Mouse (Mus musculus) forebrain, embryonic 15.5 days (tissue): ENCODE measurements at regions not wholly inside any gene's neighbourhood (a gene's known extent, or its start where the extent isn't known, plus 50 kb on each side); places are given as distances from the start of the nearest gene placed in this dataset.
"Not testable (repeated sequence)": the region's sequence is repeated elsewhere in the genome, so short reads cannot be mapped to it uniquely, and the experiment has no call there.

Experiments used
- ATAC-seq: fragments of 200-750 bp; cut with Nextera tagmentation; replicated peaks from 2 replicates; pipeline ENCODE4 v1.8.0; 2017; ENCODE audit warnings: mild to moderate bottlenecking, moderate TSS enrichment, moderate library complexity
- H3K27ac ChIP-seq: fragments of 300-500 bp; sonication (generic); replicated peaks from 2 replicates; pipeline ENCODE4 v1.5.1; 2015; ENCODE audit warnings: mild to moderate bottlenecking, inconsistent platforms
- H3K27me3 ChIP-seq: fragments of 300-500 bp; sonication (generic); 2 replicates; pipeline ENCODE4 v1.6.1; 2015; ENCODE audit warnings: inconsistent platforms
- H3K36me3 ChIP-seq: fragments of 300-500 bp; sonication (generic); 2 replicates; pipeline ENCODE4 v1.6.1; 2015; ENCODE audit warnings: mild to moderate bottlenecking, inconsistent platforms
- H3K4me1 ChIP-seq: fragments of 300-500 bp; sonication (generic); 2 replicates; pipeline ENCODE4 v1.6.1; 2015; ENCODE audit warnings: inconsistent platforms
- H3K4me2 ChIP-seq: fragments of 300-500 bp; sonication (generic); replicated peaks from 2 replicates; pipeline ENCODE4 v1.6.1; 2015; ENCODE audit warnings: mild to moderate bottlenecking, inconsistent platforms
- H3K4me3 ChIP-seq: fragments of 300-500 bp; sonication (generic); 2 replicates; pipeline ENCODE4 v1.5.1; 2015; ENCODE audit warnings: mild to moderate bottlenecking, inconsistent platforms
- H3K9ac ChIP-seq: fragments of 300-500 bp; sonication (generic); replicated peaks from 2 replicates; pipeline ENCODE4 v1.6.1; 2015; ENCODE audit warnings: mild to moderate bottlenecking, inconsistent platforms
- H3K9me3 ChIP-seq: fragments of 300-500 bp; sonication (generic); 2 replicates; pipeline ENCODE4 v1.6.1; 2016; ENCODE audit warnings: inconsistent platforms
- WGBS: fragments of 180-500 bp; shearing (Covaris S2); methylation state at CpG from one replicate; pipeline ENCODE4 v1.1.7; 2015; ENCODE audit warnings: mixed read lengths; 5-methylcytosine and 5-hydroxymethylcytosine counted together

GRCm38 (mm10) chr5:12639549-12639948 is 256.4 kb downstream of the Sema3d start:
- no peak overlapping the region for H3K9ac ChIP-seq
- no peak overlapping the region for H3K4me2 ChIP-seq
- no peaks in the 10 kb centered on the region for H3K36me3 ChIP-seq
- no peak for ATAC-seq
- no peak overlapping the region for H3K27ac ChIP-seq
- H3K27me3 ChIP-seq: no peaks in the 10 kb centered on the region
- H3K4me1 ChIP-seq: no peaks in the 10 kb centered on the region
- H3K4me3 ChIP-seq: no peak overlapping the region
- H3K9me3 ChIP-seq: no peaks in the 10 kb centered on the region

- Histone ChIP-seq H3K4me2 (no peak overlapping the region), H3K9me3 (no peaks in the 10 kb centered on the region), H3K27ac (no peak overlapping the region), H3K27me3 (no peaks in the 10 kb centered on the region), H3K9ac (no peak overlapping the region), H3K4me3 (no peak overlapping the region), H3K4me1 (no peaks in the 10 kb centered on the region), H3K36me3 (no peaks in the 10 kb centered on the region)
- no peak for ATAC-seq
- 75% methylated on average over 2 of the region's 2 CpGs for WGBS
These were observed 263.1 kb downstream of the Sema3d start for GRCm38 (mm10) chr5:12646269-12646668.

GRCm38 (mm10) chr5:12673666-12674065 is 290.5 kb downstream of the Sema3d start:
- Histone ChIP-seq H3K9ac (no peak overlapping the region), H3K27me3 (no peaks in the 10 kb centered on the region), H3K27ac (no peak overlapping the region), H3K4me1 (no peaks in the 10 kb centered on the region), H3K4me2 (no peak overlapping the region), H3K9me3 (no peaks in the 10 kb centered on the region), H3K4me3 (no peak overlapping the region), H3K36me3 (no peaks in the 10 kb centered on the region)
- WGBS: 89% methylated on average over 2 of the region's 2 CpGs
- ATAC-seq: no peak

- H3K4me2 ChIP-seq: no peak overlapping the region
- H3K27me3 ChIP-seq: no peaks in the 10 kb centered on the region
- H3K9ac ChIP-seq: no peak overlapping the region
- no peak overlapping the region for H3K4me3 ChIP-seq
- 97% methylated on average over 4 of the region's 4 CpGs for WGBS
- no peak for ATAC-seq
- no peak overlapping the region for H3K27ac ChIP-seq
- no peaks in the 10 kb centered on the region for H3K36me3 ChIP-seq
- H3K9me3 ChIP-seq: no peaks in the 10 kb centered on the region
- H3K4me1 ChIP-seq: no peaks in the 10 kb centered on the region
These were observed 290.9 kb downstream of the Sema3d start for GRCm38 (mm10) chr5:12674134-12674533.

- no peaks in the 10 kb centered on the region for H3K36me3 ChIP-seq
- no peak overlapping the region for H3K4me3 ChIP-seq
- no peak overlapping the region for H3K4me2 ChIP-seq
- H3K27me3 ChIP-seq: no peaks in the 10 kb centered on the region
- H3K4me1 ChIP-seq: no peaks in the 10 kb centered on the region
- ATAC-seq: no peak
- WGBS: 61% methylated on average over 3 of the region's 3 CpGs
- no peak overlapping the region for H3K9ac ChIP-seq
- no peak overlapping the region for H3K27ac ChIP-seq
- no peaks in the 10 kb centered on the region for H3K9me3 ChIP-seq
These were observed 293.5 kb downstream of the Sema3d start for GRCm38 (mm10) chr5:12676712-12677111.

- Histone ChIP-seq H3K27ac (no peak overlapping the region), H3K4me1 (no peaks in the 10 kb centered on the region), H3K9ac (no peak overlapping the region), H3K27me3 (no peaks in the 10 kb centered on the region), H3K36me3 (no peaks in the 10 kb centered on the region), H3K4me3 (no peak overlapping the region), H3K4me2 (no peak overlapping the region), H3K9me3 (no peaks in the 10 kb centered on the region; the same call in 1 of the 2 replicates)
- ATAC-seq: peak; percentile 61; the same call in 1 of the 2 replicates
- WGBS: 66% methylated on average over 3 of the region's 3 CpGs
These were observed 331.7 kb downstream of the Sema3d start for GRCm38 (mm10) chr5:12714894-12715293.

- Histone ChIP-seq H3K4me1 (no peaks in the 10 kb centered on the region), H3K27ac (no peak overlapping the region), H3K4me3 (no peak overlapping the region), H3K9ac (no peak overlapping the region), H3K4me2 (no peak overlapping the region), H3K9me3 (no peaks in the 10 kb centered on the region), H3K27me3 (no peaks in the 10 kb centered on the region), H3K36me3 (no peaks in the 10 kb centered on the region)
- no peak for ATAC-seq
- WGBS: 52% methylated on average over 5 of the region's 5 CpGs
These were observed 368.3 kb downstream of the Sema3d start for GRCm38 (mm10) chr5:12751514-12751913.

GRCm38 (mm10) chr5:12759634-12760033 is 365.6 kb upstream of the Sema3a start:
- no peak overlapping the region for H3K9ac ChIP-seq
- no peaks in the 10 kb centered on the region for H3K9me3 ChIP-seq
- peak; percentile 70; the same call in 1 of the 2 replicates for ATAC-seq
- no peaks in the 10 kb centered on the region for H3K27me3 ChIP-seq
- H3K4me1 ChIP-seq: no peaks in the 10 kb centered on the region
- H3K4me3 ChIP-seq: no peak overlapping the region
- no peak overlapping the region for H3K4me2 ChIP-seq
- no peaks in the 10 kb centered on the region for H3K36me3 ChIP-seq
- no peak overlapping the region for H3K27ac ChIP-seq

GRCm38 (mm10) chr5:12767383-12767782 is 357.8 kb upstream of the Sema3a start:
- Histone ChIP-seq H3K4me1 (no peaks in the 10 kb centered on the region), H3K27me3 (no peaks in the 10 kb centered on the region), H3K36me3 (no peaks in the 10 kb centered on the region), H3K9me3 (no peaks in the 10 kb centered on the region), H3K27ac (no peak overlapping the region), H3K4me3 (no peak overlapping the region), H3K9ac (no peak overlapping the region), H3K4me2 (no peak overlapping the region)
- WGBS: 69% methylated on average over 1 of the region's 1 CpGs
- no peak for ATAC-seq

- Histone ChIP-seq H3K27me3 (no peaks in the 10 kb centered on the region), H3K27ac (no peak overlapping the region), H3K4me2 (no peak overlapping the region), H3K36me3 (no peaks in the 10 kb centered on the region), H3K4me3 (no peak overlapping the region), H3K9me3 (no peaks in the 10 kb centered on the region), H3K4me1 (no peaks in the 10 kb centered on the region), H3K9ac (no peak overlapping the region)
- 88% methylated on average over 3 of the region's 3 CpGs for WGBS
- ATAC-seq: no peak
These were observed 342.5 kb upstream of the Sema3a start for GRCm38 (mm10) chr5:12782681-12783080.

- Histone ChIP-seq H3K27me3 (no peaks in the 10 kb centered on the region), H3K4me2 (no peak overlapping the region), H3K4me3 (no peak overlapping the region), H3K4me1 (no peaks in the 10 kb centered on the region), H3K9me3 (no peaks in the 10 kb centered on the region), H3K36me3 (no peaks in the 10 kb centered on the region), H3K9ac (no peak overlapping the region), H3K27ac (no peak overlapping the region)
- WGBS: 26% methylated on average over 1 of the region's 1 CpGs
- no peak for ATAC-seq
These were observed 316.5 kb upstream of the Sema3a start for GRCm38 (mm10) chr5:12808729-12809128.

- 81% methylated on average over 2 of the region's 2 CpGs for WGBS
- no peak overlapping the region for H3K4me3 ChIP-seq
- no peaks in the 10 kb centered on the region for H3K9me3 ChIP-seq
- no peak for ATAC-seq
- no peaks in the 10 kb centered on the region for H3K27me3 ChIP-seq
- no peak overlapping the region for H3K9ac ChIP-seq
- no peaks in the 10 kb centered on the region for H3K4me1 ChIP-seq
- no peak overlapping the region for H3K27ac ChIP-seq
- H3K4me2 ChIP-seq: no peak overlapping the region
- no peaks in the 10 kb centered on the region for H3K36me3 ChIP-seq
These were observed 315.3 kb upstream of the Sema3a start for GRCm38 (mm10) chr5:12809884-12810283.

GRCm38 (mm10) chr5:12847207-12847606 is 278.0 kb upstream of the Sema3a start:
- H3K36me3 ChIP-seq, H3K4me1 ChIP-seq, H3K9me3 ChIP-seq, ATAC-seq, H3K27me3 ChIP-seq, H3K4me3 ChIP-seq, H3K4me2 ChIP-seq, H3K9ac ChIP-seq, H3K27ac ChIP-seq: not testable (repeated sequence)
- 81% methylated on average over 3 of the region's 3 CpGs for WGBS
